In the genomic region with DNA sequence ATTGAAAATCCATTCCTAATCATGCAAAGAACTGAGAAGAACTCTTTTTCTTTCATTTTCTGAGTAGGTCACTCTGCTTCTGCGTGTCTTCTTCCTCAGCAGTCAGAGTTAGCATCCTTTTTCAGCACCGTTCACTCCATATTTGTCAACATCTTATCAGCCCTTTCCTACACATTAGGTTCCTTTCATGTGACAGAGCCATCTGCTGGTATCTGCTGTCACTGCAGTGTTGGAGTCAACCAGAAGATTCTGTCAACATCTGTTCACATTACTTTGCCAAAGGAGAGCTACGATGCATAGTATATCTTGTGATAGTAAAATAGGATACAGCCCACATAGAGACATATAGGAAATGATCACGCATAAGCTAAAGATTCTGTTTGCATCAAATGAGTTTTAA, we compare ENCODE assay signal across 9 mouse cellular contexts.
DNase-seq lines count a peak whose midpoint lies in the region; ATAC-seq and TF ChIP-seq lines count a peak whose summit lies in the region.
"Had no signal": no experiment of that assay in that cellular context is flagged by ENCODE, and none has a peak within 500 bp of the region (broad histone marks: within the 10 kb centered on the region; RNA-seq: fewer than 3 reads in every experiment).

No protein-coding gene starts in this region.

- H3K9ac ChIP-seq in embryonic facial prominence, embryonic 11.5 days (replicated peaks; ENCODE audit: low read length): no peak overlapping the region
- no peak overlapping the region for H3K9ac ChIP-seq in liver, adult 2 months (ENCODE audit: low read depth, low read length)
- H3K9ac ChIP-seq in intestine, embryonic 16.5 days (ENCODE audit: low read depth, low read length): no peak overlapping the region

- ATAC-seq in embryonic facial prominence, embryonic 11.5 days (replicated peaks; ENCODE audit: insufficient number of reproducible peaks, low FRiP score, low TSS enrichment, low read depth): no peak
- ATAC-seq in inflammation-experienced regulatory T-cells, adult 6 months: peak; percentile 65
- ATAC-seq in intestine, embryonic 16.5 days: no peak

- H3K27me3 ChIP-seq in spleen, adult 2 months (ENCODE audit: control insufficient read depth, insufficient read depth, low read length): no peaks in the 10 kb centered on the region
- no peaks in the 10 kb centered on the region for H3K27me3 ChIP-seq in embryonic facial prominence, embryonic 11.5 days (ENCODE audit: control insufficient read depth, insufficient read depth, low read length)
- H3K27me3 ChIP-seq in liver, adult 2 months (ENCODE audit: control insufficient read depth, insufficient read depth, low read length): no peaks in the 10 kb centered on the region
- no peaks in the 10 kb centered on the region for H3K27me3 ChIP-seq in intestine, embryonic 16.5 days (replicated peaks; ENCODE audit: control insufficient read depth, insufficient read depth, low read length)
- H3K27me3 ChIP-seq: megakaryocyte, embryonic 14.5 days had no signal

- H3K27ac ChIP-seq in spleen, adult 2 months (ENCODE audit: insufficient read depth, low read length): no peak overlapping the region
- no peak overlapping the region for H3K27ac ChIP-seq in embryonic facial prominence, embryonic 11.5 days (replicated peaks; ENCODE audit: low read depth, low read length)
- H3K27ac ChIP-seq in liver, adult 2 months (replicated peaks; ENCODE audit: insufficient read depth, low read depth, low read length): no peak overlapping the region
- H3K27ac ChIP-seq in intestine, embryonic 16.5 days (ENCODE audit: low read length): no peak overlapping the region

- 30% methylated on average over 4 of the region's 4 CpGs for WGBS in spleen, adult 2 months
- 45% methylated on average over 4 of the region's 4 CpGs for WGBS in embryonic facial prominence, embryonic 11.5 days
- WGBS in liver, adult 2 months: 20% methylated on average over 4 of the region's 4 CpGs
- WGBS in intestine, embryonic 16.5 days: 36% methylated on average over 4 of the region's 4 CpGs

- DNase-seq in spleen, adult 2 months (ENCODE audit: low read depth in 1 of 2, low spot score in 2 of 2): peak in 1 of 2 experiments; percentile 6
- DNase-seq in spleen, postnatal 36 days (ENCODE audit: low spot score in 2 of 2): no peak
- peak; percentile 9 to 54 for DNase-seq in adrenal gland, postnatal 36 days
- peak; percentile 60 for DNase-seq in embryonic facial prominence, embryonic 11.5 days (ENCODE audit: low spot score)
- DNase-seq in liver, adult 2 months (ENCODE audit: extremely low read depth, low read depth, low spot score): peak; percentile 30
- DNase-seq in retina, postnatal 7 days (ENCODE audit: low read depth, low spot score): peak; percentile 20

- H3K4me1 ChIP-seq in spleen, adult 2 months (ENCODE audit: control insufficient read depth, insufficient read depth, insufficient read length): no peaks in the 10 kb centered on the region
- H3K4me1 ChIP-seq in embryonic facial prominence, embryonic 11.5 days (ENCODE audit: control insufficient read depth, insufficient read depth, low read length): no peaks in the 10 kb centered on the region
- no peaks in the 10 kb centered on the region for H3K4me1 ChIP-seq in liver, adult 2 months (ENCODE audit: control insufficient read depth, insufficient read depth, low read length)
- H3K4me1 ChIP-seq in intestine, embryonic 16.5 days (ENCODE audit: control insufficient read depth, insufficient read depth, low read length): no peaks in the 10 kb centered on the region

- peak; percentile 6; the same call in 1 of the 2 replicates for TF ChIP-seq CTCF in spleen, adult 2 months (IDR thresholded peaks at IDR 0.05; ENCODE audit: extremely low read depth, insufficient read depth, insufficient read length, insufficient replicate concordance)
- TF ChIP-seq CTCF in liver, adult 2 months (IDR thresholded peaks at IDR 0.05; ENCODE audit: low read depth, low read length): peak; percentile 26; the same call in 1 of the 2 replicates

- H3K9me3 ChIP-seq in embryonic facial prominence, embryonic 11.5 days (replicated peaks; ENCODE audit: control insufficient read depth, low read length): no peaks in the 10 kb centered on the region
- H3K9me3 ChIP-seq in intestine, embryonic 16.5 days (ENCODE audit: control insufficient read depth, low read length): no peaks in the 10 kb centered on the region

- H3K4me2 ChIP-seq in embryonic facial prominence, embryonic 11.5 days (ENCODE audit: low read depth, low read length): no peak overlapping the region
- H3K4me2 ChIP-seq in intestine, embryonic 16.5 days (ENCODE audit: low read depth, low read length): no peak overlapping the region

- no peaks in the 10 kb centered on the region for H3K79me2 ChIP-seq in liver, adult 2 months (ENCODE audit: control insufficient read depth, insufficient read depth, low read length)

- no peak for TF ChIP-seq POLR2A in spleen, adult 2 months (IDR thresholded peaks at IDR 0.05; ENCODE audit: low read depth, low read length)
- TF ChIP-seq POLR2A in liver, adult 2 months (IDR thresholded peaks at IDR 0.05; ENCODE audit: extremely low read depth, insufficient read depth, low read length): no peak

- H3K36me3 ChIP-seq in spleen, adult 2 months (ENCODE audit: control insufficient read depth, insufficient read depth, low read length): no peaks in the 10 kb centered on the region
- no peaks in the 10 kb centered on the region for H3K36me3 ChIP-seq in embryonic facial prominence, embryonic 11.5 days (replicated peaks; ENCODE audit: control insufficient read depth, insufficient read depth, low read depth, low read length)
- H3K36me3 ChIP-seq in liver, adult 2 months (ENCODE audit: control insufficient read depth, insufficient read depth, low read length): no peaks in the 10 kb centered on the region
- no peaks in the 10 kb centered on the region for H3K36me3 ChIP-seq in intestine, embryonic 16.5 days (ENCODE audit: control insufficient read depth, insufficient read depth, low read length)

- no peak overlapping the region for H3K4me3 ChIP-seq in spleen, adult 2 months (ENCODE audit: extremely low read depth, insufficient read depth, insufficient read length)
- H3K4me3 ChIP-seq in embryonic facial prominence, embryonic 11.5 days (ENCODE audit: low read depth, low read length): no peak overlapping the region
- H3K4me3 ChIP-seq in liver, adult 2 months (ENCODE audit: insufficient read depth, low read depth, low read length): no peak overlapping the region
- no peak overlapping the region for H3K4me3 ChIP-seq in intestine, embryonic 16.5 days (ENCODE audit: low read length)
- H3K4me3 ChIP-seq: megakaryocyte, embryonic 14.5 days had no signal

Comparison
In these comparisons a context has a peak if more than half of its experiments do, and no peak if none do; other contexts are left out.
1. DNase-seq: peak in adrenal gland, postnatal 36 days (2 of 2), embryonic facial prominence, embryonic 11.5 days (single experiment), liver, adult 2 months (single experiment) and retina, postnatal 7 days (single experiment); none in spleen, postnatal 36 days (0 of 2).